Mouse (Mus musculus) intestine, embryonic 16.5 days (tissue): ENCODE measurements around the gene Hist2h3c2. TPM values are rescaled to one million over a fixed set of nuclear protein-coding genes. Genes with fewer than 3 reads are reported as not detected.

Experiments used
- ATAC-seq: fragments of 200-750 bp; cut with Nextera tagmentation; 2 replicates; pipeline ENCODE4 v1.8.0; 2017; ENCODE audit warnings: moderate TSS enrichment, moderate library complexity
- H3K27ac ChIP-seq: fragments of 300-500 bp; sonication (generic); 2 replicates; pipeline ENCODE4 v1.5.1; 2014; ENCODE audit warnings: mild to moderate bottlenecking, low read length
- H3K27me3 ChIP-seq: fragments of 300-500 bp; sonication (generic); replicated peaks from 2 replicates; pipeline ENCODE4 v1.6.1; 2014; ENCODE audit warnings: low read length, control low read depth, mixed read lengths; ENCODE audit not compliant: control insufficient read depth, insufficient read depth
- H3K36me3 ChIP-seq: fragments of 300-500 bp; sonication (generic); 2 replicates; pipeline ENCODE4 v1.6.1; 2014; ENCODE audit warnings: low read length, control low read depth; ENCODE audit not compliant: control insufficient read depth, insufficient read depth
- H3K4me1 ChIP-seq: fragments of 300-500 bp; sonication (generic); 2 replicates; pipeline ENCODE4 v1.6.1; 2014; ENCODE audit warnings: low read length, control low read depth, mixed read lengths; ENCODE audit not compliant: control insufficient read depth, insufficient read depth
- H3K4me2 ChIP-seq: fragments of 300-500 bp; sonication (generic); 2 replicates; pipeline ENCODE4 v1.6.1; 2014; ENCODE audit warnings: low read depth, low read length, control low read depth
- H3K4me3 ChIP-seq: fragments of 300-500 bp; sonication (generic); 2 replicates; pipeline ENCODE4 v1.5.1; 2014; ENCODE audit warnings: mild to moderate bottlenecking, low read length
- H3K9ac ChIP-seq: fragments of 300-500 bp; sonication (generic); 2 replicates; pipeline ENCODE4 v1.6.1; 2014; ENCODE audit warnings: low read depth, low read length
- H3K9me3 ChIP-seq: fragments of 300-500 bp; sonication (generic); 2 replicates; pipeline ENCODE4 v1.6.1; 2016; ENCODE audit warnings: low read length, control low read depth; ENCODE audit not compliant: control insufficient read depth
- WGBS: fragments of 180-500 bp; shearing (Covaris S2); extraction: QIAGEN DNeasy Blood & Tissue Kit; methylation state at CpG from one replicate; pipeline ENCODE4 v1.1.7; 2014; 5-methylcytosine and 5-hydroxymethylcytosine counted together
- polyA plus RNA-seq: library from polyadenylated mRNA; unstranded; fragments of >200 nt; fragmentation: Nextera tagmentation; extraction: Ambion mirVana; gene quantifications from 2 replicates; pipeline ENCODE4 v1.2.1, GENCODE M21; 2015

The Hist2h3c2 gene
- polyA plus RNA-seq, 1 experiment from 2014 or later = 2.9 TPM

DNA sequence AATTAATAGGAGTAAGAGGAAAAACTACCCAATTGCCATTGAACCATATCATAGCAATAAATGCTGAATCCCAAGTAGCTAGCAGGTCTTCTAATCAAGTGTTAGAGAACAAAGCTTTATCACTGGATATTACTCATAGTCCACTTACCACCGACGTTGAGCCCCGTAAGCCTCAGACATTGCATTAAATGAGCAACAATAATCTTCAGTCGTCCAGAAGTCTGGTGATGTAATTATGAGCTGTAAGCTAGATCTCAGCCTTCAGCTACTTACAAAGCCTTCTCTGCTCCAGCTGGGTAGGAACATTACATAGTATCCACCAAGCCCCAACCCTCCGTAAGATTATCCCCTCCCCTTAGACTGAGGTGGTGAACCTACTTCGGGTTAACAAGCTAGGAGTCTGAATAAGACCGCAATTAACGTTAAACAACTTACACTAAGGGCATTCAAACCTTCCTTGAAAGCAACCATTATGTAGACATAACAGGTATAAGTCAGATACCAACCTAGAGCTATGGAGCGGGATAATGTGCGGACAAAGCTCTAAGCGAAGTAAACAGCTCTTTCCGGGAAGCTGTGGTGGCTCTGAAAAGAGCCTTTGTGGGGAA, 919 bp downstream of the Hist2h3c2 start:
- H3K9me3 ChIP-seq = no peaks in the 10 kb centered on the region
- H3K4me3 ChIP-seq = peak overlapping the region; percentile 55
- peak overlapping the region; percentile 65 for H3K9ac ChIP-seq
- no peak for ATAC-seq
- 0% methylated on average over 12 of the region's 12 CpGs for WGBS
- peaks cover 12% of the 10 kb centered on the region for H3K4me1 ChIP-seq
- no peaks in the 10 kb centered on the region for H3K36me3 ChIP-seq
- H3K4me2 ChIP-seq = peak overlapping the region; percentile 71
- H3K27ac ChIP-seq = peak overlapping the region; percentile 72
- no peaks in the 10 kb centered on the region for H3K27me3 ChIP-seq

DNA sequence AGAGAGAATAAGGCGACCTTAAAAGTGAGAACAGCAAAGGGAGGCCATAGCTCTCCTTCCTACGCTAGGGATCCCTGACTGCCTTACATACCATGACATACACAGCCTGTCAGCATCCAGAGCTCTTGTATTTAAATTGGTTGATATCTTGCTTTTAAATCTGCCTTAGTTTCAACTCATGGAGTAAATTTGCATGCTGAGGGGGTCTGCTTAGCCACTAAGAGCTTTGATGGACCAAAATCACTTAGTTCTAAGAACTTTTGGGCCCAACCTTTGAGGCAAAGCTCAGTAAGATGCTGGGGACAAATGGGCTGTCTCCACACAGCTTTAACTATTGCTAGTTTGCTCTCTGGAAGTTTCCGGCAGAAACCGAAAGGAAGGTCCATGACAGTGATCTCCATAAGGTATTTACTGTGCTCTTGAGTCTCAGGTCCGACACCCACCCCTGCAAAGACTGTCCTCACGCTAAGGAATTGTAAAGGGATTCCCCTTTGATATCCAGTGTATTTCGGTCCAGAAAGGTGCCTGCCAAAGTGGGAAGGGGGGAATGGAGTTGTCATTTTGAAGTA, 1.5 kb downstream of the Hist2h3c2 start:
- Histone ChIP-seq H3K9ac (peak overlapping the region; percentile 65), H3K27ac (peak overlapping the region; percentile 72), H3K4me3 (peak overlapping the region; percentile 55), H3K36me3 (no peaks in the 10 kb centered on the region), H3K4me2 (peak overlapping the region; percentile 71), H3K27me3 (no peaks in the 10 kb centered on the region), H3K9me3 (no peaks in the 10 kb centered on the region), H3K4me1 (peaks cover 12% of the 10 kb centered on the region)
- no peak for ATAC-seq
- 14% methylated on average over 7 of the region's 7 CpGs for WGBS

DNA sequence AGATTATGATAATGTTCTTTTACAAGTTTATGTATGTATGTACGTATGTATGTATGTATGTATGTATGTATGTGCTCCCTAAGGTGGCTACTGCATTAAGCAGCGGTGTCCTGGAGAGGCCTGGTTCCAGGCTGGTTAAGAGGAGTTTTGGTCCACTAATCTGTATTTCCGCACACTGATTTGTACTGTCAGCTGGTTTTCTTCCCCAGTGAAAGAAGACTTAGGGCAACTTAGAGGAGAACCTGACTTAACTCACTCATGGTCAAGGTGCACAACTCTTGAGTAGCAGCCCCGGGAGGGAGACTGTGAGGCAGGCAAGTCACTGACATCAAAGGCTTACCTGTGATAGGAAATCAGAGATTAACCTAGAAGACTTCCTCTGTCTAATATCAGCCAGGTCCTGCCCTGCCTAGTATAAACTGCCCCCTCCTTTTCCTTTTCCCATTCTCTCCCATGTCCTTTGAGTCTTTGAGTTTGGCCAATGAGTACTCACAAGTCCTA, 2.0 kb downstream of the Hist2h3c2 start:
- Histone ChIP-seq H3K4me2 (peak overlapping the region; percentile 71), H3K36me3 (no peaks in the 10 kb centered on the region), H3K27ac (peak overlapping the region; percentile 72), H3K4me3 (peak overlapping the region; percentile 55), H3K4me1 (peaks cover 12% of the 10 kb centered on the region), H3K9ac (peak overlapping the region; percentile 65), H3K27me3 (no peaks in the 10 kb centered on the region), H3K9me3 (no peaks in the 10 kb centered on the region)
- no peak for ATAC-seq
- 74% methylated on average over 4 of the region's 4 CpGs for WGBS

DNA sequence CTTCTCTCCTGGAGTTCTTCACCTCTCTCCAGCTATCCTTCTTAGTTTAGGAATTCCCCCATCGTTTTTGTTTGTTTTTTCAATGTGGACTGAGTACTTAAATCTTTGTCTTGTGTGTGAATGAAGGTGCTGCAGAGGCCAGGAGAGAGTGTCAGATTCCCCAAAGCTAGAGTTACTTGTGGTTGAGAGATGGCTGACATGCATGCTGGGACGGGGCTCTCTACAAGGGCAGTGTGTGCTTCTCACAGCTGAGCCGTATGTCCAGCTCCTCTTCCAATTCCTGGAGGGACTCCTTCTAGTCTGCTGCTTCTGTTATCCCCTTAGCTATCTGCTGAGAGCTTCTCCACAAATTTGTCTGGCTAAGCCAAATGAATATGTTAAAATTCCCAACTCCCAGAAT, 3.1 kb downstream of the Hist2h3c2 start:
- Histone ChIP-seq H3K27ac (no peak overlapping the region), H3K36me3 (no peaks in the 10 kb centered on the region), H3K4me2 (no peak overlapping the region), H3K9me3 (no peaks in the 10 kb centered on the region), H3K9ac (no peak overlapping the region), H3K27me3 (no peaks in the 10 kb centered on the region), H3K4me3 (no peak overlapping the region), H3K4me1 (peaks cover 11% of the 10 kb centered on the region)
- ATAC-seq = no peak
- 46% methylated on average over 3 of the region's 3 CpGs for WGBS

DNA sequence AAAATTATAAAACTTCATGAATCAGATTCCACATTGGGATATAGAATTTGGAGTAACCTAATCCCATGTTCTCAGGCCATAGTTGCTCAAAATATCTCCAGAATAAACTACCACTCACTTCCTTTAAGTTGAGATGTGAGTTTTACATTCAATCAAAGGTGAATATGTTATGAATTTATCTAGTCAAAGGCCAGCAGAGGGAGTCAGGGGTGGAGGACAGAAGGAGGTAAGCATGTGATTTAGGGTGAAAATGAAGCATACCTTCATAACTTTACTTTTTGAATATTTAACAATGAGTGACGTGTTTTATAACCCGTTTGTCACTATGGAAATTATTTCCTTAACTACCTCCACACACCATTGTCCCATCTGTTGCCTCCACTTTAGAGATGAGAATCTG, 4.0 kb downstream of the Hist2h3c2 start:
- ATAC-seq = no peak
- WGBS = 90% methylated on average over 2 of the region's 2 CpGs

DNA sequence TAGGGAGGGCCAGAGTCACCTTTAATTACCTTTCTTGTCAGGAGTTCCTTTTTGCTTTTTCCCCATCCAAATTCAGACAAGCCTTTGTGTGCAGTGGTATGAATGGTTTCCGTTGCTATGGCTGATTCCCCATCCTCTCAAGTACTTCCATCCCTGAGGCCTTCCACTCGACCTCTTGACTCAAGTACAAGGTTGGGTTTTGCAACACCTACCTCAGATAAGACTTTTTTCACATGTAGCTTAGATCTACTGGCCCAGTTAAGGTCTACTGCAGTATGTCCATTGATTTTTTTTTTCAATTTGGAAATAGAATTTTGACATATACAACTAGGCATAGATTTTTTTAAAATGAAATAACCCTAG, 7.2 kb downstream of the Hist2h3c2 start:
- Histone ChIP-seq H3K27me3 (no peaks in the 10 kb centered on the region), H3K27ac (no peak overlapping the region), H3K9ac (no peak overlapping the region), H3K9me3 (no peaks in the 10 kb centered on the region), H3K4me2 (no peak overlapping the region), H3K36me3 (no peaks in the 10 kb centered on the region), H3K4me1 (peaks cover under 1% of the 10 kb centered on the region; the same call in 1 of the 2 replicates), H3K4me3 (no peak overlapping the region)
- no peak for ATAC-seq
- WGBS = 64% methylated on average over 2 of the region's 2 CpGs

More for the DNA sequence above, 4.0 kb downstream of the Hist2h3c2 start:
- Histone ChIP-seq H3K27ac (no peak overlapping the region), H3K9me3 (no peaks in the 10 kb centered on the region), H3K9ac (no peak overlapping the region), H3K36me3 (no peaks in the 10 kb centered on the region), H3K4me2 (no peak overlapping the region), H3K27me3 (no peaks in the 10 kb centered on the region), H3K4me1 (peaks cover 10% of the 10 kb centered on the region), H3K4me3 (no peak overlapping the region)

DNA sequence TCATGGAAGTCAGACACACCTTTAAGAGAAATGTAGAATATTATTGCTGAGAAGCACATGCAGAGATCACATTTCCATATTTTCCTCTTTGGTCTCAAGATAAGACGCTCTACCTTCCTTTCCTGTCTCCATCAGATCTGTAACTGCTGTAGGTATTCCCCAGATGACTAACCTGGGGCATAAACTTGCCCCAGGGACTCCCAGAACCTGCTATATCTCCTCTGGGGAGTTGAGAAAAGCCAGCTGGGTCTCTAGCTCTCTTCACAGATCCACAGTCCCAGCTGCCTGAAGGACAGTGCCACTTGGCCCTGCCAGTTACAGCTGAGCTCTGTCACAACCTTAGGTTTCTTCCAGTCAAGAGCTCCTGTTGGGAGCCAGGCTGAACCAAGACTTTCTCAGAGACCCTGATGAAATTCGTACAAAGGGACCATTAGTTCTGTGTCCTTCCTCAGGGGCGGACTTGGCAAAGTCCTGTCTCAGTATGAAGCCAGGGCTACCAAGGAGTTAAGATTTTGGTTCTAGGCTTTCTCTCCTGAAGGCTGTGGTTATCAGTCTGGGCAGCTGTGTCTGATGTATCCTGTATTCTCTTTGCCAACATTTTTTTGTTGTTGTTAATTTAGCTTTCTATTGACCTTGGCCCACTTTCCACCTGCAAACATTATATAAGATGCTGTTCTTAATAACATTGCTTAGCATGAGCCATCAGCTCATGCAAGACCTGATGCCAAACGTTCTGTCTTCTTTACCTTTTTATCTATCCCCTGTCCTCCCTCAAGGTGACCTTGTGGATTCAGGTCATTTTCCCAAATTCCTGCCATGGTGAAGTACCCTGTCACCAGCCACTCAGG, 7.8 kb downstream of the Hist2h3c2 start:
- no peak overlapping the region for H3K4me3 ChIP-seq
- no peak for ATAC-seq
- H3K9me3 ChIP-seq = no peaks in the 10 kb centered on the region
- no peak overlapping the region for H3K27ac ChIP-seq
- H3K9ac ChIP-seq = no peak overlapping the region
- H3K27me3 ChIP-seq = no peaks in the 10 kb centered on the region
- WGBS = 79% methylated on average over 4 of the region's 4 CpGs
- H3K4me2 ChIP-seq = no peak overlapping the region
- no peaks in the 10 kb centered on the region for H3K36me3 ChIP-seq
- H3K4me1 ChIP-seq = no peaks in the 10 kb centered on the region

DNA sequence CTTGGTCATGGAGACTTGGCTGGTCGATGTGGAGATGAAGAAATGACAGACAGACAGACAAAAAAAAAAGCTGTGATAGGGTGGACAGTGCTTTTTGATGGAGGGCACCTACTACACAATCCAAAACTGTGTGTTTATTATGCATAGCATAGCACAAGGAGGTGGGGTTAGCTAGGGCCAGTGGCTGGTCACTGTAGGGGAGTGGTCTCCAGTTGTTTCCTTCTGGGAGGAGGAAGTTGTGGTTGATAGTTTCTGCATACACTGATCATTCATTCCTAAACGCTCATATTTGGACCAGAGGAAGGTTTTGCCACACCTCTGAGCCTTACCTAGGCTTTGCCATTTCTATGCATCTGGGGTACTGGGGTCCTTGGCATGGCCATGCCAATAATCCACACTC, 8.5 kb downstream of the Hist2h3c2 start:
- H3K9me3 ChIP-seq = no peaks in the 10 kb centered on the region
- WGBS = 72% methylated on average over 2 of the region's 2 CpGs
- H3K27ac ChIP-seq = no peak overlapping the region
- no peaks in the 10 kb centered on the region for H3K4me1 ChIP-seq
- no peaks in the 10 kb centered on the region for H3K36me3 ChIP-seq
- ATAC-seq = no peak
- no peaks in the 10 kb centered on the region for H3K27me3 ChIP-seq
- H3K4me3 ChIP-seq = no peak overlapping the region
- no peak overlapping the region for H3K4me2 ChIP-seq
- H3K9ac ChIP-seq = no peak overlapping the region

DNA sequence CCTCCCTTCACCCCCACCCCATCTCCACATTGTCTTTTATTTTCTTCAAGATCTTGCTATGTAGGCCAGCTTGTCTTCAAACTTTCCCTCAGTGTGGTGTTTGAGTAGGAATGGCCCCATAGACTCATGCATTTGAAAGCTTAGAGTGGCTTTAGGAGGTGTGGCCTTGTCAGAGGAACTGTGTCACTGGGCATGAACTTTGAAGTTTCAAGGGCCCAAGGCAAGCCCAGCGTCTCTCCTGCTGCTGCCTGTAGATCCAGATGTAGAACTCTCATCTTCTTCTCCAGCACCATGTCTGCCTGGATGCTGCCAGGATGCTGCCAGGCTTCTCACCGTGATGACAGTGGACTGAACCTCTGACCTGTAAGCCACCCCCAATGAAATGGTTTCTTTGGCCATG, 10.1 kb downstream of the Hist2h3c2 start:
- Histone ChIP-seq H3K27me3 (no peaks in the 10 kb centered on the region), H3K9me3 (no peaks in the 10 kb centered on the region), H3K4me1 (no peaks in the 10 kb centered on the region), H3K4me2 (no peak overlapping the region), H3K27ac (no peak overlapping the region), H3K9ac (no peak overlapping the region), H3K36me3 (no peaks in the 10 kb centered on the region), H3K4me3 (no peak overlapping the region)
- 66% methylated on average over 2 of the region's 2 CpGs for WGBS
- ATAC-seq = peak; percentile 19; the same call in 1 of the 2 replicates
